Mouse (Mus musculus): Measurements from ENCODE around the gene Gpr35.

Gene Gpr35

GRCm38 (mm10) chr1:92971879-92972795 lies 21.5 kb downstream of the Gpr35 start:
- in situ Hi-C loops (cut with MboI; ENCODE audit: low pct_unique_long_range_greater_than_20kb in 1 of 2, low sequenced_read_pairs in 2 of 2, unreplicated experiment in 1 of 2), result no loop called here

- in situ Hi-C loops (cut with MboI; ENCODE audit: low pct_unique_long_range_greater_than_20kb in 1 of 2, low sequenced_read_pairs in 2 of 2, unreplicated experiment in 1 of 2), result no loop called here
Measured at GRCm38 (mm10) chr1:92972854-92973253, 22.2 kb downstream of the Gpr35 start.

- in situ Hi-C loops (cut with MboI; ENCODE audit: low pct_unique_long_range_greater_than_20kb in 1 of 2, low sequenced_read_pairs in 2 of 2, unreplicated experiment in 1 of 2), result loop anchor here in 1 of 2 experiments (25.0 kb wide), 1 partner anchor 464 kb away; the partner anchor contains the start of gene Olfr1414
Measured at GRCm38 (mm10) chr1:92976141-92976566, 25.5 kb downstream of the Gpr35 start.

GRCm38 (mm10) chr1:92978645-92979044 lies 28.0 kb downstream of the Gpr35 start:
- in situ Hi-C loops (cut with MboI; ENCODE audit: low pct_unique_long_range_greater_than_20kb in 1 of 2, low sequenced_read_pairs in 2 of 2, unreplicated experiment in 1 of 2), result loop anchor here in 1 of 2 experiments (25.0 kb wide), 1 partner anchor 466 kb away; the partner anchor contains the start of gene Olfr1414

GRCm38 (mm10) chr1:92979073-92979602 lies 28.5 kb downstream of the Gpr35 start:
- in situ Hi-C loops (cut with MboI; ENCODE audit: low pct_unique_long_range_greater_than_20kb in 1 of 2, low sequenced_read_pairs in 2 of 2, unreplicated experiment in 1 of 2), result loop anchor here in 1 of 2 experiments (25.0 kb wide), 1 partner anchor 467 kb away; the partner anchor contains the start of gene Olfr1414

- in situ Hi-C loops (cut with MboI; ENCODE audit: low pct_unique_long_range_greater_than_20kb in 1 of 2, low sequenced_read_pairs in 2 of 2, unreplicated experiment in 1 of 2), result loop anchor here in 1 of 2 experiments (25.0 kb wide), 1 partner anchor 469 kb away; the partner anchor contains the start of gene Olfr1414
Measured at GRCm38 (mm10) chr1:92981056-92981845, 30.6 kb downstream of the Gpr35 start.

- in situ Hi-C loops (cut with MboI; ENCODE audit: low pct_unique_long_range_greater_than_20kb in 1 of 2, low sequenced_read_pairs in 2 of 2, unreplicated experiment in 1 of 2), result loop anchor here in 1 of 2 experiments (25.0 kb wide), 1 partner anchor 471 kb away; the partner anchor contains the start of gene Olfr1414
Measured at GRCm38 (mm10) chr1:92982931-92983605, 32.4 kb downstream of the Gpr35 start.

- in situ Hi-C loops (cut with MboI; ENCODE audit: low pct_unique_long_range_greater_than_20kb in 1 of 2, low sequenced_read_pairs in 2 of 2, unreplicated experiment in 1 of 2), result loop anchor here in 1 of 2 experiments (25.0 kb wide), 1 partner anchor 473 kb away; the partner anchor contains the start of gene Olfr1414
Measured at GRCm38 (mm10) chr1:92984999-92985398, 34.3 kb downstream of the Gpr35 start.

- in situ Hi-C loops (cut with MboI; ENCODE audit: low pct_unique_long_range_greater_than_20kb in 1 of 2, low sequenced_read_pairs in 2 of 2, unreplicated experiment in 1 of 2), result loop anchor here in 1 of 2 experiments (25.0 kb wide), 1 partner anchor 477 kb away; the partner anchor contains the start of gene Olfr1414
Measured at GRCm38 (mm10) chr1:92988894-92989293, 38.2 kb downstream of the Gpr35 start.

GRCm38 (mm10) chr1:92989891-92990290 lies 39.2 kb downstream of the Gpr35 start:
- in situ Hi-C loops (cut with MboI; ENCODE audit: low pct_unique_long_range_greater_than_20kb in 1 of 2, low sequenced_read_pairs in 2 of 2, unreplicated experiment in 1 of 2), result loop anchor here in 1 of 2 experiments (25.0 kb wide), 1 partner anchor 478 kb away; the partner anchor contains the start of gene Olfr1414

GRCm38 (mm10) chr1:92992214-92992855 lies 41.7 kb downstream of the Gpr35 start:
- in situ Hi-C loops (cut with MboI; ENCODE audit: low pct_unique_long_range_greater_than_20kb in 1 of 2, low sequenced_read_pairs in 2 of 2, unreplicated experiment in 1 of 2), result loop anchor here in 1 of 2 experiments (25.0 kb wide), 1 partner anchor 480 kb away; the partner anchor contains the start of gene Olfr1414

GRCm38 (mm10) chr1:92992880-92993279 lies 42.2 kb downstream of the Gpr35 start:
- in situ Hi-C loops (cut with MboI; ENCODE audit: low pct_unique_long_range_greater_than_20kb in 1 of 2, low sequenced_read_pairs in 2 of 2, unreplicated experiment in 1 of 2), result loop anchor here in 1 of 2 experiments (25.0 kb wide), 1 partner anchor 481 kb away; the partner anchor contains the start of gene Olfr1414

- in situ Hi-C loops (cut with MboI; ENCODE audit: low pct_unique_long_range_greater_than_20kb in 1 of 2, low sequenced_read_pairs in 2 of 2, unreplicated experiment in 1 of 2), result no loop called here
Measured at GRCm38 (mm10) chr1:93006061-93006460, 55.4 kb downstream of the Gpr35 start, which contains the start of gene Aqp12. Gene Aqp12, plus strand, starts transcription at chr1:93006334.

GRCm38 (mm10) chr1:93009196-93009595 lies 58.5 kb downstream of the Gpr35 start:
- in situ Hi-C loops (cut with MboI; ENCODE audit: low pct_unique_long_range_greater_than_20kb in 1 of 2, low sequenced_read_pairs in 2 of 2, unreplicated experiment in 1 of 2), result no loop called here

GRCm38 (mm10) chr1:93010731-93011130 lies 60.1 kb downstream of the Gpr35 start:
- in situ Hi-C loops (cut with MboI; ENCODE audit: low pct_unique_long_range_greater_than_20kb in 1 of 2, low sequenced_read_pairs in 2 of 2, unreplicated experiment in 1 of 2), result no loop called here

GRCm38 (mm10) chr1:93012103-93012585 lies 61.5 kb downstream of the Gpr35 start:
- in situ Hi-C loops (cut with MboI; ENCODE audit: low pct_unique_long_range_greater_than_20kb in 1 of 2, low sequenced_read_pairs in 2 of 2, unreplicated experiment in 1 of 2), result no loop called here

GRCm38 (mm10) chr1:93013367-93013766 lies 62.7 kb downstream of the Gpr35 start:
- in situ Hi-C loops (cut with MboI; ENCODE audit: low pct_unique_long_range_greater_than_20kb in 1 of 2, low sequenced_read_pairs in 2 of 2, unreplicated experiment in 1 of 2), result no loop called here
